Mouse (Mus musculus) c-Kit-negative CD71-positive TER-119-positive erythroid progenitor cells, embryonic 14.5 days (primary cell): ENCODE results near the gene Acss3.

Experiments used
- DNase-seq: peaks from one replicate; pipeline ENCODE4 v3.0.0-alpha.2; 2013; ENCODE audit warnings: low read depth, low spot score

The Acss3 gene

DNA sequence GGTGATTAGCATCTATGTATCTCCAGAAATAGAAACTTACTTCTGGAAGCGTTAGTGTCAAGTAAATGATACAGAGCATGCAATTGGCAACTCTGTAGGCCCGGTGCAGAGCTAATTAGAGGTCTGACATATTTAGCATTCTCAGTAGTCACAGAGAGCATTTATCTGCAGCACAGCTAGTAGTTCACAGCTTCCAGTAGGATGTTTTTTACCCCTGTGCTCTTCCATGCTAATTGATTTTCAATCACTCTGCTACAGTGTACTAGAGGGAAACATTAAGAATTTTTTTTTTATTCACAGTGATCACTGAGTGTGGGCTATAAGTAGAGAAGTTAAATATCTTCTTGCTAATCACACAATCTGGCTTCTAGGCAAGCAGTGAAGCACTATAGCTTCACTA, 112.3 kb downstream of the Acss3 start:
- DNase-seq = no peak

GRCm38 (mm10) chr10:106998052-106998625, 125.3 kb downstream of the Acss3 start:
- DNase-seq = no peak

GRCm38 (mm10) chr10:106989478-106989877, 134.0 kb downstream of the Acss3 start:
- DNase-seq = no peak

DNA sequence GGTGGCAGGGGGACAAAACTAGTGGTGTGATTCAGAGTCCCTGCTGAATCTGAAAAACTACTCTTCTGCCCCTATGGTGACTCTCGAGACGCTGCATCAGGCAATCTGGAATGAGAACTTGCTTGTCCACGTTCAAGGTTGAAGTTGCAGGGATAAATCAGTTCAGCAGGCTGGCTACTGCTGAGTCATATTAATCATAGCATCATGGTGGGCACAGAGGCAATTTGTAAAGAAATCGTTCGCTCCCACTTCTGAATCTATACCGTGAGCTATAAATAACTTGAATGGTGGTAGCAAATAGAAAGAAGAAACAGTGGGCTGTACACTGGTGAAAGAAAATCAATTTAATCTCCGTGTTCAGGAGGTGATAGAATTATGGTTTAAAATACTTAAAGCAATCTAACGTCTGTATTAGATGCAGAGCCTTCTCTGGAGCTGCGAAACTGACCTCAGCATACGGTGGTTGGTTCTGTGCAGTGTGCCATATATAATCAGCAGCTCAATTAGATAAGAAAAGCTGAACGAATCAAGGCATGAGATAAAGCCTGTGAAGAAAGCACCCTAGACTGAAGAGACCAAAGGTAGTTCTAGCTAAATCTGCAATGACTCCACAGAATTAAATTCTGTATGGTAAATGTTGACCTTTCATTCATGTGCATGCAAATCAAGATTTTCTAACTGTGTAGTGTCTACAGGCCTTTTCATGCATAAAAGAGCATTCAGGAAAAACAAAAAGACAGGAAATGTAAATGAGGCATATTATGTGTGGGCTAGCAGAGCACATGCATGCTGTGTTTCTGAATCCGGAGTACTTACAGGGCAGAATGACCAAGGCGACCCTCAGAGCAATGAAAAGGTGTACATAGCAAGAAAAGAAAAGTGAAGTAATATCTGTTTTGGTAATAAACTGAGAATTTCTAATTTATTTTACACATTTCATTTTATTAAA, 148.0 kb downstream of the Acss3 start:
- DNase-seq = no peak

DNA sequence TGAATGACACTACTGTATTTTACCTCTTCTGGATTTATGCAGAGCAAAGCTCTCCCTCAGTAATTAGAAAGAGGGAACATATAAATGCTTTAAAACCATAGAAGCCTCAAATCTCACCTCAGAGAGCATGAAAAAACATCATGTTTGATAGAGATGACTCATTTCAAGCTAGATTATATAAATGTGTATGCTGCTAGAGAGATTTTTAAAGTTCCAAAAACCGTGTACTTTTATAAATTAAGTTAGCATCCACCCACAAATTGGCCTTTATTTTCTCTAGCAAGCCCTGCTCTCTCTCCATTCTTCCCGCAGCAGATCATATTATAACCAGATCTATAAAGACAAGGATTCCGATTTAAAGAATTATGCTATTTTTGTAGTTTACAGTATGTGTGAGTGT, 164.4 kb downstream of the Acss3 start:
- DNase-seq = no peak

GRCm38 (mm10) chr10:106941380-106941779, 182.1 kb downstream of the Acss3 start:
- DNase-seq = no peak

DNA sequence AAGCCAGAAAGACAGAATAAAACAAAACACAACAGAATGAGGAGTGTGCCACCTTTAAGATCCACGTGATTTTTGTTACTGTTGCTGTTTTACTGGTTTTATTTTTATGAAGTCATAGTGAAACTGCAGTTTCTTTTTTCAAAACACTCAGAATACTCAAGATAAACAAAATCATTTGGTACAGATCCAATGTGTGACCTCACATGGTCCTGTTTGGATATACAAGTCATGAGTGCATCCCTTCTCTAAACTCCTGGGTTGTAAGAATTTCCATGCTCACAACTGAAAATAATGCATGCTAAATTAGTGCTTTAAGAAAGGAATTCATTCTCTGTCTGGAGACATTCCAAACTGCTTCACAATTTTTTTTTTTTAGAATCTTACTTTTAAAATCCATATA, 184.0 kb downstream of the Acss3 start:
- DNase-seq = no peak

- DNase-seq = no peak
These were observed 184.6 kb downstream of the Acss3 start for GRCm38 (mm10) chr10:106938851-106939250.

GRCm38 (mm10) chr10:106936996-106937395, 186.5 kb downstream of the Acss3 start:
- no peak for DNase-seq

- DNase-seq = no peak
These were observed 190.8 kb downstream of the Acss3 start for GRCm38 (mm10) chr10:106932571-106933073.

DNA sequence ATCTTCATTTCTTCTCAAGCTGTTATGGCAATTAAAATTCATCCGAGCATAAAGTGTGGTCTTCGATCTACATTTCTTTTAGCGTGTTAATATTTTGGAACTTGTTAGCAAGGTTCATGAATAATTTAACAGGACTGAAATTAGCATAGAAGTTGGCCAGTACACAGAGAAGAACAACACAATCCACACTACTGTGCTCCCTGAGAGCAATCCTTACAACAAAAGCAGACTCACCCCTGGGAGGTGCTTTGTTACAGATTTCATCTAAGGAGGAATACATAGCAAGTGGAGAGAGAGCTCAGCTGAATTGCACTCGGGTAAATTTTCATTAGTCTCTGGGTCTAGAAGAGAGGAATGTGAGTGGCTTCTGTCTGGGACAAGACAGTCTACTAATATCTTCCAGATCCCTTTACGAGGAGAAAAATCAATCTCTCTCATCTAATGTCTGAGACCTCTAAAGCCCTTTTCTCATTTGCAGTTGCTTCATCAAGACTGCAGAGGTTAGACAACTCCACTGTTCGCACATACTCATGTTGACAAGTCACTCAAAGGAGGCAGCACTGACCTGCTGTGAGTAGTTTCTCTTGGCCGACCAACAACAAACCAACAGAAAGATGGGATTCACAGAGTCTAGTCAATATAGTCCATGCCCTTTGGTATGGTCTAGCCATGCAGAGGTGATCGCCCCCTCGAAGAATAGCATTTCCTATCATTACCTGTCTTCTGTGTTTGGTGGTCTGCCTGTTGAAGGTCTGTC, 194.7 kb downstream of the Acss3 start:
- no peak for DNase-seq

GRCm38 (mm10) chr10:106924798-106925197, 198.7 kb downstream of the Acss3 start:
- no peak for DNase-seq

- DNase-seq = no peak
These were observed 199.1 kb downstream of the Acss3 start for GRCm38 (mm10) chr10:106924334-106924733.

- no peak for DNase-seq
These were observed 208.6 kb downstream of the Acss3 start for GRCm38 (mm10) chr10:106914822-106915221.

DNA sequence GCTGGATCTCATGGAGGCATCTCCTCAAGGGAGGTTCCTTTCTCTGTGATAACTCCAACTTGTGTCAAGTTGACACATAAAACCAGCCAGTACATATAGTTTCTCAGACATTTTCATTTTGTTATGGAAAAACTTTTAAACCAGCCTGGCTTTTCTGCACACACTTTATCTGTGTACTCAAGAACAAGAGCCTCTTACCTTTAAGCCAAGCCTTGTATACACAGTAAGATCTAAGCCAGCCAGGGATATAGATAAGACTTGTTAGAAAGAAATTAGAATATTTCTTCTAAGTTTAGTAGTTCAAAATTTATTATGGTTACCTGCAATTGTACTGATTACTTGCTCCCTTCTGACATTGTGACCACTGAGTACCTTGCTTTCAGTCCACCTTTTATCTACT, 209.2 kb downstream of the Acss3 start:
- DNase-seq = no peak

DNA sequence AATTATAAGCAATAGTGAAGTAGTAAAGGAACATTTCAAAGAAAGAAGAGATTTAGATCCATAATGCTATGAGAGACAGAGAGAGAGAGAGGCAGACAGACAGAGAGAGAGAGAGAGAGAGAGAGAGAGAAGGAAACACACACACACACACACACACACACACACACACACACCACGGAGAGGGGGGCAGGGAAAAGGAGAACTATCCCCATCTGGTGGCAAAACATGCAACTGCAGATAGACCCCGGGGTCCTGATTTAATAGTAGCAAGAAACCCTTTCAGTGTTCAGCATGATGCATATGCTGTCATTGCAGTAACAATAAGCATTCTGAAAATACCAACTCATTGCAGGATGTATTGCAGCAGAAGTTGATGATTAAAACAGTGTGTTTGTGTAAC, 210.4 kb downstream of the Acss3 start:
- DNase-seq = no peak

DNA sequence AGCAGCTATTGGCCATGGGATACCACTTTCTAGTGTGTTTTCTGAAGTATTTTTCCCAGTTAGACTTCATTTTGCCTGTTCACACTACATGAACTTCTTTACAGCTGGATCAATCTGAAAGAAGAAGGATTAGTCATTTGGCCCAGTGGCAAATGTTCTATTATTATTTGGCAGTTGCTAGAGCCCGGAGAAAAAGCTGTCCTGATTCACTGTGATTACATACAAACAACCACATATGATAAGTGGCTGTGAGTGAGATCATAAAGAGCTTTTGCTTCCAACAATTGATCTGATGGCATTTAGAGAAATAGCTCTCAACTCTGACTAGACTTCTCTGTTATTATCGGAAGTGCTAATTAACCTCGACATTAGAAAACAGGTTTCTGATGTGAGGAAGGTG, 213.4 kb downstream of the Acss3 start:
- no peak for DNase-seq

DNA sequence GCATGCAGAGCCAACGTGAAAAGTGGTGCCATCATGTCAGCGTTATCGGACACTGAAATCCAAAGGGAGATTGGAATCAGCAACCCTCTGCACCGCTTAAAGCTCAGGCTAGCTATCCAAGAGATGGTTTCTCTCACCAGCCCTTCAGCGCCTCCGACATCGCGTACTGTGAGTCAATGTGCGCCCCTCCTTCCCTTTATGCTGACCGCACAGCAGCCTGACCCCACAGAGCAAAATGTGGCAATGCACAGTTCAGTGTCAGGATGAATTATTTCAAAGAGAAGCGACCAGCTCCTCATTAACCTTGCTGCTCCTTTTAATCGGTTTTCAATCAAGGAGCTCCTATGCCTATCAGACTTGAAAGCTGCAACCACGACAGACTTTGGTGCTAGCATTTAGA, 227.1 kb downstream of the Acss3 start:
- no peak for DNase-seq
